Mouse (Mus musculus) adrenal gland, postnatal 25 days (tissue): ENCODE results near the gene Srp14. TPM values are rescaled to one million over a fixed set of nuclear protein-coding genes. Genes with fewer than 3 reads are reported as not detected.

Experiments
- DNase-seq: peaks from one replicate; pipeline ENCODE4 v3.0.0; 2021; ENCODE audit warnings: mixed read lengths
- total RNA-seq: library from RNA; stranded (reverse); gene quantifications from 2 replicates; pipeline ENCODE4 v1.2.3, GENCODE M21; 2021

Gene Srp14
- total RNA-seq, 1 experiment from 2014 or later = 213 TPM

DNA sequence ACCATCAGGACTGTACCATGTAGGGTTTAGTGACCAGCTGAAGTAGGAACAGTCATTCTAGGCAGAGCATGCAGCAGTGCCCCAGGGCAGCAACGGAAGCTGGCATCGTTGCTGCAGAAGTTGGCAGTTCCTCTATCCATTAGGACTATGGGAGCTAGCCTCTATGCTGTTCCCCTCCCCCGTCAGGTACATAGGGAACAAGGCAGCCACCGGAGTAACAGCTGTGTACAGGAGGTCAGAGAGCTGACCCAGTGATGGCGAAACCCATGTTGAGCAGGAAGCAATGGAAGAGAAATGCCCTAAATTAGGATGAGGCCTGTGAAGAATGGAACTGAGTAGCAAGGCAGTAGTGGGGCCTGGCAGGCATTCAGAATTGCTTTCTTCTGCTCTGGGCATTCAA lies 37.3 kb downstream of the Srp14 start:
- no peak for DNase-seq

DNA sequence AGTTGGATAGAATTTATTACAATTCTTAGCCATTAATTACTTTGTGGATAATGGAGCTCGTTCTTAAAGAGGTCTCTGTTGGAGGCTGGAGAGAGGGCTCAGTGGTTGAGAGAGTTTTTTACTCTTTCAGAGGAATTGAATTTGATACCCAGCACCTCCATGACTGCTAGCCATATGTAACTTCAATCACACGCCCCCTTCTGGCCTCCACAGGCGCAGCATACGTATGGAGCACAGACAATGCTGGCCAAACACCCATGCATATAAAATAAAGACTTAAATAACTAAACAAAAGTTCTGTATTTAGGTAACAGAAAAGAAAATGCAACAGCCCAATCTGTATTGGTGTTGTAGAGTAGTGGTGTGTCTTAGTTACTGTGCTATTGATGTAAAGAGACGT lies 47.9 kb downstream of the Srp14 start:
- peak; percentile 41 for DNase-seq

DNA sequence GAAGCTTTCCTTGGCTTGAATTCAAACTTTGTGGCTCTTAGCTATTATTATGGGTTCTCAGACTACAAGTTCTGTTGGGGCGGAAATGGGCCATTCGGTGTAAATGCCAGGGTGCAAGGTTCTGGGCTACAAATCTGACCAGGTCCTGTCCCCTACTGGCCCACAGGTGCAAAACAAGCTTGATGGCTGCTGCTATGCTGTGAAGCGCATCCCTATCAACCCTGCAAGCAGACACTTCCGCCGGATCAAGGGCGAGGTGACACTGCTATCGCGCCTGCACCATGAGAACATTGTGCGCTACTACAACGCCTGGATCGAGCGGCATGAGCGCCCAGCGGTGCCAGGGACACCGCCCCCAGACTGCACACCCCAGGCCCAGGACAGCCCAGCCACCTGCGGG lies 48.9 kb downstream of the Srp14 start:
- no peak for DNase-seq

DNA sequence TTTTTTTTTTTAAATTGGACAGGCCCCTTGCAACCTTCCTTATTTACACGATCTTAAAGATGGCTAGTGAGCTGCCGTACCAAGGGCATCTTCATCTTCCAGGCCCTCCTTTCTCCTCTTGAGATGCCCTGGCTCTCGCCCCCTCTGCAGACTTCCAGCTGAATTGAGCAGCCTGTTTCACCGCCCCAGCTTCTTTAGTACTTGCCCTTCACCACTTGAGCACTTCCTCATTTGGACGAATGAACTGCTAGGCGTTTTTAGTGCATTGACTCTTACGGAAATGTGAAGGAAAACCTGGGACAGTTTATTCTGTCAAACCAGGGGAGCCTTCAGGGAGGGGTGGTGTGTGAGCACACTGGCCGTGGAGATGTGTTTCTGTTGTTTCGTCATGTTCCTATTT lies 50.2 kb downstream of the Srp14 start:
- no peak for DNase-seq

DNA sequence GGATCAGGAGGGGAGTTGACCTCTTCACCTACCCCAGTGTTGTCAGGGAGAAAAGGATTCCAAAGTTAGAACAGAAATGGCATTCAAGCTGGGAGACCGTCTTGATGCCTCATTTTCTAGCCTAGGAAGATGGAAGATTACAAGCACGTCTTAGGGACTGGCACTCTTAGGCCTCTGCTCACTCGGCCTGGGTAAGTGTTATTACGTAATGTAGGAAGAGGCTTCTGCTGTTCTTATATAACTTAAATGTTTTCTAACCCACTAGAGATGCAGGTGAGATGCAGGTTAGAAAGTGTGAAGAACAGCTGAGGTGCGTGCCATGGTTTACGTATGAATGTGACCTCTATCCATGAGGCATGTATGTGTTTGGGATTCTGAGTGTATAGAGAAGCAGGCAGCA lies 51.2 kb downstream of the Srp14 start:
- no peak for DNase-seq

Other genes with a start within 250 kb of the Srp14 start
- 0.94 and 1.4 TPM in 2 replicates for gene Fsip1, start 222.7 kb downstream of the Srp14 start, total RNA-seq
- gene Gpr176, start 106.3 kb downstream of the Srp14 start, total RNA-seq = 2.4 and 3.0 TPM in 2 replicates
- gene Eif2ak4, start 91.1 kb downstream of the Srp14 start, total RNA-seq = 24.3 and 25.7 TPM in 2 replicates
- gene Bmf, start 70.0 kb upstream of the Srp14 start, total RNA-seq = 13.6 and 24.0 TPM in 2 replicates
- gene Bub1b, start 118.5 kb upstream of the Srp14 start, total RNA-seq = 10.6 and 12.8 TPM in 2 replicates
- gene Pak6, start 183.6 kb upstream of the Srp14 start, total RNA-seq = 22.6 and 23.1 TPM in 2 replicates
- 0.27 and 0.67 TPM in 2 replicates for gene Ankrd63, start 224.3 kb upstream of the Srp14 start, total RNA-seq
- 0.76 and 2.1 TPM in 2 replicates for gene Plcb2, start 248.7 kb upstream of the Srp14 start, total RNA-seq